Mouse (Mus musculus): ENCODE measurements around the gene Cryl1. TPM values are rescaled to one million over a fixed set of nuclear protein-coding genes. Genes with fewer than 3 reads are reported as not detected.

Gene Cryl1
- polyA plus RNA-seq (2014; fragmentation: Nextera tagmentation; extraction: Ambion mirVana), result 9.1 and 12.4 TPM in 2 replicates

- H3K4me2 ChIP-seq (ENCODE audit: low read depth), result peak within 1 kb of the TSS; percentile 84
Observed at GRCm38 (mm10) chr14:57398065-57398757, at the start of gene Cryl1. TSS of gene Cryl1 (minus strand) at chr14:57398529.

GRCm38 (mm10) chr14:57430451-57430850 lies 32.1 kb upstream of the Cryl1 start:
- H3K4me2 ChIP-seq (ENCODE audit: low read depth), result no peak overlapping the region
- WGBS, result 88% methylated on average over 2 of the region's 2 CpGs
- ATAC-seq (ENCODE audit: insufficient read depth, low FRiP score, low TSS enrichment), result no peak
- H3K4me1 ChIP-seq (ENCODE audit: control insufficient read depth, insufficient read depth, low read length), result no peaks in the 10 kb centered on the region
- H3K9me3 ChIP-seq (ENCODE audit: control insufficient read depth, low read length), result no peaks in the 10 kb centered on the region
- no peak overlapping the region for H3K27ac ChIP-seq (ENCODE audit: low read depth, low read length)
- no peak overlapping the region for H3K4me3 ChIP-seq (ENCODE audit: low read depth, low read length)
- no peak for DNase-seq (ENCODE audit: low spot score)
- no peak overlapping the region for H3K9ac ChIP-seq (ENCODE audit: low read length)
- H3K36me3 ChIP-seq (ENCODE audit: control insufficient read depth, insufficient read depth, low read length), result no peaks in the 10 kb centered on the region
- H3K27me3 ChIP-seq (ENCODE audit: control insufficient read depth, insufficient read depth, low read length), result no peaks in the 10 kb centered on the region

More at GRCm38 (mm10) chr14:57398065-57398757, at the start of gene Cryl1:
- Histone ChIP-seq H3K9ac (ENCODE audit: low read length) (peak within 1 kb of the TSS; percentile 74), H3K4me3 (ENCODE audit: low read depth, low read length) (peak within 1 kb of the TSS; percentile 50), H3K36me3 (ENCODE audit: control insufficient read depth, insufficient read depth, low read length) (no peaks in the 10 kb centered on the region), H3K4me1 (ENCODE audit: control insufficient read depth, insufficient read depth, low read length) (0 out of 2 replicates have a peak, but pooled peaks cover 3% of the 10 kb centered on the region), H3K9me3 (ENCODE audit: control insufficient read depth, low read length) (no peaks in the 10 kb centered on the region), H3K27me3 (ENCODE audit: control insufficient read depth, insufficient read depth, low read length) (peaks cover 8% of the 10 kb centered on the region; the same call in 1 of the 2 replicates), H3K27ac (ENCODE audit: low read depth, low read length) (no peak within 1 kb of the TSS)
- ATAC-seq (ENCODE audit: insufficient read depth, low FRiP score, low TSS enrichment) (peak; percentile 100), DNase-seq (ENCODE audit: low spot score) (peak; percentile 96)
- 2% methylated on average over 43 of the region's 43 CpGs for WGBS

- Histone ChIP-seq H3K4me1 (ENCODE audit: control insufficient read depth, insufficient read depth, low read length) (no peaks in the 10 kb centered on the region), H3K9ac (ENCODE audit: low read length) (peak overlapping the region; percentile 67), H3K27me3 (ENCODE audit: control insufficient read depth, insufficient read depth, low read length) (no peaks in the 10 kb centered on the region), H3K36me3 (ENCODE audit: control insufficient read depth, insufficient read depth, low read length) (no peaks in the 10 kb centered on the region), H3K4me3 (ENCODE audit: low read depth, low read length) (peak overlapping the region; percentile 75), H3K27ac (ENCODE audit: low read depth, low read length) (no peak overlapping the region), H3K9me3 (ENCODE audit: control insufficient read depth, low read length) (no peaks in the 10 kb centered on the region), H3K4me2 (ENCODE audit: low read depth) (peak overlapping the region; percentile 72)
- no peak for DNase-seq (ENCODE audit: low spot score)
- 1% methylated on average over 21 of the region's 24 CpGs for WGBS
- peak; percentile 86; the same call in 1 of the 2 replicates for ATAC-seq (ENCODE audit: insufficient read depth, low FRiP score, low TSS enrichment)
Observed at GRCm38 (mm10) chr14:57424212-57424561, 25.9 kb upstream of the Cryl1 start.

GRCm38 (mm10) chr14:57423432-57424211 lies 25.3 kb upstream of the Cryl1 start, which contains the start of gene Ift88:
TSS of gene Ift88 (plus strand) at chr14:57424062.
- DNase-seq (ENCODE audit: low spot score), result peak; percentile 93
- H3K27ac ChIP-seq (ENCODE audit: low read depth, low read length), result no peak within 1 kb of the TSS
- H3K4me2 ChIP-seq (ENCODE audit: low read depth), result peak within 1 kb of the TSS; percentile 72
- no peaks in the 10 kb centered on the region for H3K4me1 ChIP-seq (ENCODE audit: control insufficient read depth, insufficient read depth, low read length)
- H3K27me3 ChIP-seq (ENCODE audit: control insufficient read depth, insufficient read depth, low read length), result no peaks in the 10 kb centered on the region
- ATAC-seq (ENCODE audit: insufficient read depth, low FRiP score, low TSS enrichment), result peak; percentile 99
- peak within 1 kb of the TSS; percentile 67 for H3K9ac ChIP-seq (ENCODE audit: low read length)
- H3K9me3 ChIP-seq (ENCODE audit: control insufficient read depth, low read length), result no peaks in the 10 kb centered on the region
- WGBS, result 4% methylated on average over 42 of the region's 42 CpGs
- no peaks in the 10 kb centered on the region for H3K36me3 ChIP-seq (ENCODE audit: control insufficient read depth, insufficient read depth, low read length)
- peak within 1 kb of the TSS; percentile 75 for H3K4me3 ChIP-seq (ENCODE audit: low read depth, low read length)

GRCm38 (mm10) chr14:57417187-57417586 lies 18.9 kb upstream of the Cryl1 start:
- WGBS, result 90% methylated on average over 2 of the region's 2 CpGs
- ATAC-seq (ENCODE audit: insufficient read depth, low FRiP score, low TSS enrichment) (no peak), DNase-seq (ENCODE audit: low spot score) (no peak)
- Histone ChIP-seq H3K27me3 (ENCODE audit: control insufficient read depth, insufficient read depth, low read length) (no peaks in the 10 kb centered on the region), H3K9ac (ENCODE audit: low read length) (no peak overlapping the region), H3K36me3 (ENCODE audit: control insufficient read depth, insufficient read depth, low read length) (no peaks in the 10 kb centered on the region), H3K4me1 (ENCODE audit: control insufficient read depth, insufficient read depth, low read length) (no peaks in the 10 kb centered on the region), H3K9me3 (ENCODE audit: control insufficient read depth, low read length) (no peaks in the 10 kb centered on the region), H3K4me3 (ENCODE audit: low read depth, low read length) (no peak overlapping the region), H3K4me2 (ENCODE audit: low read depth) (no peak overlapping the region), H3K27ac (ENCODE audit: low read depth, low read length) (no peak overlapping the region)

- DNase-seq (ENCODE audit: low spot score) (no peak), ATAC-seq (ENCODE audit: insufficient read depth, low FRiP score, low TSS enrichment) (no peak)
- Histone ChIP-seq H3K9me3 (ENCODE audit: control insufficient read depth, low read length) (no peaks in the 10 kb centered on the region), H3K4me2 (ENCODE audit: low read depth) (no peak overlapping the region), H3K36me3 (ENCODE audit: control insufficient read depth, insufficient read depth, low read length) (no peaks in the 10 kb centered on the region), H3K27ac (ENCODE audit: low read depth, low read length) (no peak overlapping the region), H3K4me3 (ENCODE audit: low read depth, low read length) (no peak overlapping the region), H3K9ac (ENCODE audit: low read length) (no peak overlapping the region), H3K27me3 (ENCODE audit: control insufficient read depth, insufficient read depth, low read length) (no peaks in the 10 kb centered on the region), H3K4me1 (ENCODE audit: control insufficient read depth, insufficient read depth, low read length) (no peaks in the 10 kb centered on the region)
- 71% methylated on average over 7 of the region's 7 CpGs for WGBS
Observed at GRCm38 (mm10) chr14:57412166-57412565, 13.8 kb upstream of the Cryl1 start.

GRCm38 (mm10) chr14:57409106-57409505 lies 10.8 kb upstream of the Cryl1 start:
- Histone ChIP-seq H3K27me3 (ENCODE audit: control insufficient read depth, insufficient read depth, low read length) (no peaks in the 10 kb centered on the region), H3K27ac (ENCODE audit: low read depth, low read length) (no peak overlapping the region), H3K4me2 (ENCODE audit: low read depth) (no peak overlapping the region), H3K9me3 (ENCODE audit: control insufficient read depth, low read length) (no peaks in the 10 kb centered on the region), H3K4me1 (ENCODE audit: control insufficient read depth, insufficient read depth, low read length) (no peaks in the 10 kb centered on the region), H3K9ac (ENCODE audit: low read length) (no peak overlapping the region), H3K4me3 (ENCODE audit: low read depth, low read length) (no peak overlapping the region), H3K36me3 (ENCODE audit: control insufficient read depth, insufficient read depth, low read length) (no peaks in the 10 kb centered on the region)
- WGBS, result 18% methylated on average over 6 of the region's 6 CpGs
- DNase-seq (ENCODE audit: low spot score) (no peak), ATAC-seq (ENCODE audit: insufficient read depth, low FRiP score, low TSS enrichment) (no peak)

GRCm38 (mm10) chr14:57408100-57408499 lies 9.8 kb upstream of the Cryl1 start:
- ATAC-seq (ENCODE audit: insufficient read depth, low FRiP score, low TSS enrichment) (no peak), DNase-seq (ENCODE audit: low spot score) (no peak)
- H3K9me3 ChIP-seq (ENCODE audit: control insufficient read depth, low read length), result no peaks in the 10 kb centered on the region
- no peaks in the 10 kb centered on the region for H3K4me1 ChIP-seq (ENCODE audit: control insufficient read depth, insufficient read depth, low read length)
- WGBS, result 86% methylated on average over 8 of the region's 8 CpGs
- no peaks in the 10 kb centered on the region for H3K36me3 ChIP-seq (ENCODE audit: control insufficient read depth, insufficient read depth, low read length)
- no peak overlapping the region for H3K9ac ChIP-seq (ENCODE audit: low read length)
- no peaks in the 10 kb centered on the region for H3K27me3 ChIP-seq (ENCODE audit: control insufficient read depth, insufficient read depth, low read length)
- no peak overlapping the region for H3K27ac ChIP-seq (ENCODE audit: low read depth, low read length)
- H3K4me3 ChIP-seq (ENCODE audit: low read depth, low read length), result no peak overlapping the region
- H3K4me2 ChIP-seq (ENCODE audit: low read depth), result no peak overlapping the region

Data from neural tube, embryonic 11.5 days (tissue).